Mouse (Mus musculus) C2C12 (cell line): ENCODE data around the gene Trim44.

Experiments used
- CEBPB ChIP-seq: IDR thresholded peaks from one replicate; pipeline ENCODE4 v1.6.1; 2011; ENCODE audit warnings: low read depth, mild to moderate bottlenecking, control low read depth, moderate library complexity
- CTCF ChIP-seq: IDR thresholded peaks from one replicate; pipeline ENCODE4 v1.5.1; 2011; ENCODE audit not compliant: control insufficient read depth, insufficient read depth, insufficient read length
- FOSL1 ChIP-seq: IDR thresholded peaks from one replicate; pipeline ENCODE4 v1.8.0; 2011; ENCODE audit warnings: mild to moderate bottlenecking, low read length; ENCODE audit not compliant: poor library complexity, insufficient read depth, severe bottlenecking
- MAX ChIP-seq: IDR thresholded peaks from one replicate; pipeline ENCODE4 v1.6.1; 2011; ENCODE audit warnings: mild to moderate bottlenecking, control low read depth
- MYOD1 ChIP-seq: IDR thresholded peaks from one replicate; pipeline ENCODE4 v1.6.1; 2011; ENCODE audit warnings: low read depth; ENCODE audit not compliant: control insufficient read depth, insufficient read length
- USF1 ChIP-seq: IDR thresholded peaks from one replicate; pipeline ENCODE4 v1.6.1; 2011; ENCODE audit warnings: low read depth, mild to moderate bottlenecking, control low read depth, moderate library complexity

DNA sequence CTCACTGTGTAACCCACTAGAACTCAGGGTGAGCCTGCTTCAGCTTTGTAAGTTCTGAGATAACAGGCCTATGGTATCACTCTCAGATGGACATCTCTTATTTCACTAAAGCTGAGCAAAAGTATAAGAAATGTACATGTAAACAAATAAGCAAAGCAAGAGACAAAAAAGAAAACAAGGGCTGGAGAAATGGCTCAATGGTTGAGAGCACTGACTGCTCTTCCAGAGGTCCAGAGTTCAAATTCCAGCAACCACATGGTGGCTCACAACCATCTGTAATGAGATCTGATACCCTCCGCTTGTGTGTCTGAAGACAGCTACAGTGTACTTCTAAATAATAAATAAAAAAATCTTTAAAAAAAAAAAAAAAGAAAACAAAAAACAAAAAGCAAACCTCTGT, 29.2 kb downstream of the Trim44 start:
- TF ChIP-seq MYOD1, result no peak
- TF ChIP-seq CTCF, result no peak
- TF ChIP-seq CEBPB, result no peak
- no peak for TF ChIP-seq FOSL1
- no peak for TF ChIP-seq MAX
- TF ChIP-seq USF1, result no peak
